15 mouse cellular contexts compared by ENCODE assay signal in genomic region chr9:102621385-102621784, GRCm38 (mm10).
"Had no signal": no experiment of that assay in that cellular context is flagged by ENCODE, and none has a peak within 500 bp of the region (broad histone marks: within the 10 kb centered on the region; RNA-seq: fewer than 3 reads in every experiment).

No protein-coding gene starts in this region.

- H3K9ac ChIP-seq: kidney, embryonic 15.5 days; limb, embryonic 12.5 days; limb, embryonic 15.5 days; liver, embryonic 14.5 days; liver, postnatal 0 days; lung, embryonic 14.5 days; midbrain, embryonic 13.5 days had no signal

- H3K4me2 ChIP-seq: kidney, embryonic 15.5 days; limb, embryonic 12.5 days; limb, embryonic 15.5 days; liver, embryonic 11.5 days; lung, embryonic 14.5 days; midbrain, embryonic 13.5 days had no signal

- H3K4me3 ChIP-seq: kidney, embryonic 15.5 days; limb, embryonic 12.5 days; limb, embryonic 15.5 days; midbrain, embryonic 13.5 days had no signal

- H3K27me3 ChIP-seq: kidney, embryonic 15.5 days; limb, embryonic 12.5 days; limb, embryonic 15.5 days; midbrain, embryonic 13.5 days had no signal

- DNase-seq: kidney, postnatal 10 days; left cerebral cortex, postnatal 4 days; liver, postnatal 0 days; thymus, adult 18-20 months; thymus, postnatal 36 days had no signal

- H3K27ac ChIP-seq: kidney, embryonic 15.5 days; limb, embryonic 12.5 days; limb, embryonic 15.5 days; liver, embryonic 14.5 days; macrophage; midbrain, embryonic 13.5 days had no signal

- H3K9me3 ChIP-seq: kidney, embryonic 15.5 days; limb, embryonic 12.5 days; limb, embryonic 15.5 days; midbrain, embryonic 13.5 days had no signal

- ATAC-seq: liver, postnatal 0 days; lung, postnatal 0 days; midbrain, embryonic 13.5 days; midbrain, embryonic 16.5 days had no signal
